Mouse (Mus musculus) midbrain, embryonic 15.5 days (tissue): ENCODE measurements around the gene Clp1. TPM values are rescaled to one million over a fixed set of nuclear protein-coding genes. Genes with fewer than 3 reads are reported as not detected.

Experiments used
- ATAC-seq: fragments of 200-750 bp; cut with Nextera tagmentation; replicated peaks from 2 replicates; pipeline ENCODE4 v1.8.0; 2017; ENCODE audit warnings: moderate TSS enrichment
- H3K27ac ChIP-seq: fragments of 300-500 bp; sonication (generic); 2 replicates; pipeline ENCODE4 v1.5.1; 2015; ENCODE audit warnings: mild to moderate bottlenecking, inconsistent platforms
- H3K27me3 ChIP-seq: fragments of 300-500 bp; sonication (generic); replicated peaks from 2 replicates; pipeline ENCODE4 v1.6.1; 2015; ENCODE audit warnings: inconsistent platforms
- H3K36me3 ChIP-seq: fragments of 300-500 bp; sonication (generic); replicated peaks from 2 replicates; pipeline ENCODE4 v1.6.1; 2015; ENCODE audit warnings: inconsistent platforms
- H3K4me1 ChIP-seq: fragments of 300-500 bp; sonication (generic); 2 replicates; pipeline ENCODE4 v1.6.1; 2015; ENCODE audit warnings: inconsistent platforms
- H3K4me2 ChIP-seq: fragments of 300-500 bp; sonication (generic); 2 replicates; pipeline ENCODE4 v1.6.1; 2015; ENCODE audit warnings: inconsistent platforms, mild to moderate bottlenecking, moderate library complexity
- H3K4me3 ChIP-seq: fragments of 300-500 bp; sonication (generic); 2 replicates; pipeline ENCODE4 v1.5.1; 2015; ENCODE audit warnings: mild to moderate bottlenecking, inconsistent platforms
- H3K9ac ChIP-seq: fragments of 300-500 bp; sonication (generic); 2 replicates; pipeline ENCODE4 v1.6.1; 2015; ENCODE audit warnings: mild to moderate bottlenecking, inconsistent platforms
- H3K9me3 ChIP-seq: fragments of 300-500 bp; sonication (generic); 2 replicates; pipeline ENCODE4 v1.6.1; 2016; ENCODE audit warnings: inconsistent platforms
- WGBS: fragments of 180-500 bp; shearing (Covaris S2); methylation state at CpG from one replicate; pipeline ENCODE4 v1.1.7; 2015; ENCODE audit warnings: mixed read lengths; 5-methylcytosine and 5-hydroxymethylcytosine counted together
- polyA plus RNA-seq: library from polyadenylated mRNA; unstranded; fragments of >200 nt; fragmentation: Nextera tagmentation; extraction: Ambion mirVana; gene quantifications from 2 replicates; pipeline ENCODE4 v1.2.1, GENCODE M21; 2015

Clp1 gene
- polyA plus RNA-seq, 1 experiment from 2014 or later, result 24.4 TPM

DNA sequence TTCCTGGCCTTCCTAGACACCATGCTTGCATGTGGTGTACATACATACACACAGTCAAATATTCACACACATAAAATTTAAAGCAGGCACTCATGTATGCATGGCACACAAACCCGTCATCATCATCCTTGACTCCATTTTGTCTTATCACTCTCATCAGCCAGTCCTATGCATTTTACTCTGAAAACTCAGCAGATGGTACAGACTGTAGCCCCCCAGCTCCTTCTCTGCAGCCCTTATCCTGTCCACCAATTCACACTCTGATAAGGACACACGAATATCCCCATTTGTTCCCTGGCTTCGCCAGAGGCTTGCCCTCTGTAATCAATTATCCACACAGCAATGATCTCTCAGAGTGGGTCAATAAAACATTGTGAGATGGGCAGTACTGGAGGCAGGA is 6.0 kb downstream of the Clp1 start:
- H3K36me3 ChIP-seq, result peaks cover 10% of the 10 kb centered on the region; the same call in 1 of the 2 replicates
- ATAC-seq, result no peak
- H3K9me3 ChIP-seq, result no peaks in the 10 kb centered on the region
- peaks cover 24% of the 10 kb centered on the region for H3K4me1 ChIP-seq
- no peaks in the 10 kb centered on the region for H3K27me3 ChIP-seq
- no peak overlapping the region for H3K4me3 ChIP-seq
- no peak overlapping the region for H3K9ac ChIP-seq
- WGBS, result 85% methylated on average over 3 of the region's 3 CpGs
- H3K4me2 ChIP-seq, result no peak overlapping the region
- no peak overlapping the region for H3K27ac ChIP-seq

DNA sequence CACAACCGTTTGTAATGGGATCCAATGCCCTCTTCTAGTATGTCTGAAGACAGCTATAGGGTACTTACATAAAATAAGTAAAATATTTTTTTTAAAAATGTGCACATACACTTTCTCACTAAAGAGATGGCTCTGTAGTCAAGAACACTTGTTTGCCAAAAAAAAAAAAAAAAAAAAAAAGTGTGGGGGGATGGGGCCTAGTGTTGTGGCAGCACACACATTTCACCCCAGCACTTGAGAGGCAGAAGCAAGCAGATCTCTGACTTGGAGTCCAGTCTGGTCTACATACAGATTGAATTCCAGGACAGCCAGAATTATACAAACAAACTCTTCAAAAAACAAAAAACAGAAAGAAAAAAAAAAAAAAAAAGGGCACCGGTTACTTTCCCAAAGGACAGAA is 6.4 kb downstream of the Clp1 start:
- ATAC-seq, result no peak
- no peaks in the 10 kb centered on the region for H3K9me3 ChIP-seq
- WGBS, result 96% methylated on average over 2 of the region's 2 CpGs

DNA sequence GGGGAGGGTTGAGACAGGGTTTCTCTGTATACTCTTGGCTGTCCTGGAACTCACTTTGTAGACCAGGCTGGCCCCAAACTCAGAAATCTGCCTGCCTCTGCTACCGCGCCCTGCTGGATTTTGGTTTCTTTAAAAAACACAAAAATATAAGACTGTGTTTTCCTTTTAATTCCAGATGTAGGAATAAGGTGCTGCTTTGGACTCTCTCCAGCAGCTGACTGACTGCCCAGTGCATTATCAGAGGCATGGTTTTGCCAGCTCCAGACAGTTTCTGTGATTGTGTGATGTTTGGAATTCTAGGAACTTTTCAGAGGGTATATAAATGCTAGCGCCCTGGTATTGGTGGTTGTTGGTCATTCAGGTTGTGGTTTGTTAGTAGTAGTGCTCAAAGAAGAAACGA is 9.8 kb downstream of the Clp1 start:
- no peak overlapping the region for H3K4me3 ChIP-seq
- H3K4me2 ChIP-seq, result no peak overlapping the region
- H3K9me3 ChIP-seq, result no peaks in the 10 kb centered on the region
- no peak overlapping the region for H3K9ac ChIP-seq
- no peak for ATAC-seq
- H3K27me3 ChIP-seq, result no peaks in the 10 kb centered on the region
- H3K27ac ChIP-seq, result no peak overlapping the region
- 91% methylated on average over 4 of the region's 4 CpGs for WGBS
- peaks cover 20% of the 10 kb centered on the region for H3K4me1 ChIP-seq
- H3K36me3 ChIP-seq, result no peaks in the 10 kb centered on the region

More for the DNA sequence above, 6.4 kb downstream of the Clp1 start:
- H3K4me3 ChIP-seq, result no peak overlapping the region
- peaks cover 10% of the 10 kb centered on the region; the same call in 1 of the 2 replicates for H3K36me3 ChIP-seq
- H3K27ac ChIP-seq, result no peak overlapping the region
- H3K27me3 ChIP-seq, result no peaks in the 10 kb centered on the region
- no peak overlapping the region for H3K9ac ChIP-seq
- no peak overlapping the region for H3K4me2 ChIP-seq
- peaks cover 21% of the 10 kb centered on the region for H3K4me1 ChIP-seq

DNA sequence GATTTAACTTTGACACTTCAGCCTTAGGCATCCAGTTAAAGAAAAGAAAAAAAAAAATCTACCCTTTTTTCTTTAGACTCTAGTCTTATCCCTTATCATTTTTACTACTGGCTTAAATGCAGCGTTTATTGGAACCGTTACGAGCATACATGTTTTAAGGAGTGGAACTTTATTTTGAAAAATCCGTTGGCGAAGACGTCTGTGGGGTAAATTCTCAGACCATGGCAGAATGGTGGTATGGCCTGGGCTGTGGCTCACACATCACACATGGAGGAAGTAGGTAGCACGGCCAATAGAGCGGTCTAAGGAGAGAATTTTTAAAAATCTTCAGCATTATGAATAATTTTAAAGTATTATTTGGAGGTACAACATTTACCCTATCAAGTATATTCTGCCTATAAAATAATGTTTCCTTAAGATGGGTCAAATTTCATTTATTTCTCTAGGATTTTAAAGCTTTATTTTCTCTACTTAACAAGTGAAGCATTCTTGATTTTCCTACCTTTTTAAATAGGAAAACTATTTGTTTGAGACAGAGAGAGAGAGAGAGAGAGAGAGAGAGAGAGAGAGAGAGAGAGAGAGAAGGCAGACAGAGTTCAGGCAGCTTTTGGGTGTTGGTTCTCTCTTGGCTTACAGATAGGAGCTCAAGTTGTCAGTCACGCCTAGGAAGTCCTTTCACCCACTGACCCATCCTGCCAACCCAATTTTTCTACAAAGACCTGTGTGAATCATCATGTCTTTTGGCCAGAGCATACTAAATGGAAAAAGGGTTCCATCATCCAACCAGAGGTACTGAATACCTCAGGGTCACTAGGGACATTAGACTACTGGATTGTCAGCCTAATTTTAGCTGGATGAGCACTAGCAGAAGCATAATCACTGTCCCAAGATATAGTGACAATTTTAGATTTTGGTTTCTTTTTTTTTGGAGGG is 10.5 kb downstream of the Clp1 start:
- H3K27ac ChIP-seq, result peak overlapping the region; percentile 96
- H3K9ac ChIP-seq, result peak overlapping the region; percentile 60
- peaks cover 23% of the 10 kb centered on the region for H3K4me1 ChIP-seq
- H3K9me3 ChIP-seq, result no peaks in the 10 kb centered on the region
- H3K27me3 ChIP-seq, result no peaks in the 10 kb centered on the region
- 32% methylated on average over 9 of the region's 9 CpGs for WGBS
- H3K4me2 ChIP-seq, result peak overlapping the region; percentile 90
- H3K36me3 ChIP-seq, result no peaks in the 10 kb centered on the region
- H3K4me3 ChIP-seq, result peak overlapping the region; percentile 88
- ATAC-seq, result no peak

DNA sequence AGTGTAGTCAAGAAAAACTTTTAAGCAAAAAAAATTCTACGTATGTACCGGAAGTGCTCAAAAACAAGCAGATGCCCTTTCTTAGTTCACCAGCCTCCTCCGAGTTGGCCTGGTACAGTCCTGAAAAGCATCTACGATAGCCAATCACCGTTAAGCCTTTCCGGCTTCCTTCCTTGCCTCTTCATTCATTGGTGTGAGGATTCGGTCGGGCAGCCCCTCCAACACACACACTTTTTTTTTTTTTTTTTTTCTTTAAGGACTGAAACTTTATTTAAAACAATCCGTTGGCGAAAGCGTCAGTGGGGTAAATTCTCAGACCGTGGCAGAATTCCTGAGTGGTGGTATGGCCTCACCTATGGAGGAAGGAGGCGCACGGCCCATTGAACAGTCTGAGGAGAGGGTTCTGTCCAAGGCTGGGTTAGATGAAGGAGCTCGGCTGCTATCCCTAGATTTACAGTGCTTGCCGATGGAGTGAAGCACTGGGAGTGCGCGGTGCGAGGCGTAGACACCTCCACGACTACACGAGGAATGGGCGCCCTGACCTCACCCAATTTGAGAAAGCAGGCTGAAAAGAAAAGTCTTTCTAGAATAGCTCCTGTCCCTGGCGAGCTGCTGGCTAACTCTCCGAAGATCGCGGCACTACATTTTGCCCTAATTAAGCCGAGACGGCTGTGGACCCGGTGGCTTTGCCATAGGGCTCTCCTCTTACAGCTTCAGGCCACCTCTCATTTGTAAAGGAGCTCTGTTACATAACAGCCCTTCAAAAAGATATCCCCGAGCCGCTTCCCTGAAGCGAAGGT is 11.4 kb downstream of the Clp1 start:
- H3K27ac ChIP-seq, result peak overlapping the region; percentile 96
- no peaks in the 10 kb centered on the region for H3K9me3 ChIP-seq
- H3K27me3 ChIP-seq, result no peaks in the 10 kb centered on the region
- peak overlapping the region; percentile 88 for H3K4me3 ChIP-seq
- peak; percentile 97 for ATAC-seq
- H3K4me1 ChIP-seq, result peaks cover 23% of the 10 kb centered on the region
- H3K4me2 ChIP-seq, result peak overlapping the region; percentile 90
- no peaks in the 10 kb centered on the region for H3K36me3 ChIP-seq
- peak overlapping the region; percentile 60 for H3K9ac ChIP-seq
- under 1% methylated on average over 33 of the region's 33 CpGs for WGBS

DNA sequence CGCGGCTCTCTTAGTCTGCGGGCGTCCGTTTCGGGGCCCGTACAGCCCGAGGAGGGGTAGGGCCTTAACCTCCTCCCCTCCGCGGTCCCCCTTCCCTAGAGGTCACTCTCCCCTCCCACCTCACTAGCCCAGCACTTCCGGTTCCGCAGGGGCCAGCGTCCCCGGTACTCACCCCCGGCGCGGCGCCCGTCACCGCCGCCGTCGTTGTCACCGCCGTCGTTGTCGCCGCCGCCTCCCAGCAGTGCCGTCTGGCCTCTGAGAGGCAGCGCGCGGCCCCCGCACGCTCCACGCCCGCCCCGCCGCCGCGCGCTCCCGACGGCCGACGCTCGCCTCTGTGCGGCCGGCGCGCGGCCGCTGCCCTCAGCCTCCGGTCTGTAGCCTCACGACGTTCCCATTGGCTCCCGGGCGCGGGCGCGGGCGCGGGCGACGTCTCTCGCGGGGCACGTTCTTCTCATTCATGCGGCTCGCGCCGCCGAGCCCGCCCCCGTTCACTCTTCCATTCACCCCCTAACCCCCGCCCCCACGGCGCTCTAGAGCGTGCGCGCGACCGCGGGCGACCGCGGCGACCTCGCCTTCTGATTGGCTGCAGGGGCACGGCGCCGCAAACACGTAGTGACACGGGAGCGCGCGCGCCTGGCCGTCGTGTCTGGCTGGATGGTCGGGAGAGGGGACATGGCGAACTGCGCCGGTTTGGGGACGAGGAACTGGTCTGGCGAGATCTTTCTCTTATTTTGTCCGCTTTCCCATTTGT is 12.2 kb downstream of the Clp1 start, which contains the start of gene Zdhhc5:
TSS of gene Zdhhc5 (minus strand) at position 370 of the 751 bp plus-strand sequence.
- H3K4me1 ChIP-seq, result peaks cover 23% of the 10 kb centered on the region
- H3K4me2 ChIP-seq, result peak within 1 kb of the TSS; percentile 90
- H3K27ac ChIP-seq, result peak within 1 kb of the TSS; percentile 96
- H3K36me3 ChIP-seq, result peaks cover 7% of the 10 kb centered on the region
- under 1% methylated on average over 92 of the region's 107 CpGs for WGBS
- no peaks in the 10 kb centered on the region for H3K27me3 ChIP-seq
- peak; percentile 97 for ATAC-seq
- peak within 1 kb of the TSS; percentile 88 for H3K4me3 ChIP-seq
- peak within 1 kb of the TSS; percentile 92 for H3K9ac ChIP-seq
- H3K9me3 ChIP-seq, result no peaks in the 10 kb centered on the region

DNA sequence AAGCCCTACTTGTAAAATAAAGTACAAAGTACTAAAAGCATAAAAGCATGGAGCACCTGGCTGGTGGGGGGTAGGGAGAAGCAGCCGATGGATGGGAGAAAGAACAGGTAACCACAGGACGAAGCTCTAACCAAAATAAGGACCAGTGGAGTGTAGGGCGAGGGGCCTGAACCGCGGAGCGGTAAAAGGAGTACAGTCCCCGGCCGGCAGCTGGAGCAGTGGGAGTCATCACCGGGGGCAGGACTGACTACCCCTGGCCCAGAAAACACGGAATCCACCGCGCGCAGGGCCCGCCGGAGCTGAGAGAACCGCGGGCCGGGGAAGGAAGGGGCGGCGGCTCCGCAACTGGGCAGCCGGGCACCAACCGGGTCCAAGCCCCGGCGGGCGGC is 12.7 kb downstream of the Clp1 start:
- H3K4me3 ChIP-seq, result peak overlapping the region; percentile 88
- no peaks in the 10 kb centered on the region for H3K9me3 ChIP-seq
- peak overlapping the region; percentile 59 for H3K4me2 ChIP-seq
- H3K4me1 ChIP-seq, result peaks cover 27% of the 10 kb centered on the region
- 0% methylated on average over 26 of the region's 26 CpGs for WGBS
- peaks cover 9% of the 10 kb centered on the region for H3K36me3 ChIP-seq
- H3K27ac ChIP-seq, result peak overlapping the region; percentile 96
- H3K27me3 ChIP-seq, result no peaks in the 10 kb centered on the region
- ATAC-seq, result peak; percentile 24; the same call in 1 of the 2 replicates
- peak overlapping the region; percentile 92 for H3K9ac ChIP-seq

DNA sequence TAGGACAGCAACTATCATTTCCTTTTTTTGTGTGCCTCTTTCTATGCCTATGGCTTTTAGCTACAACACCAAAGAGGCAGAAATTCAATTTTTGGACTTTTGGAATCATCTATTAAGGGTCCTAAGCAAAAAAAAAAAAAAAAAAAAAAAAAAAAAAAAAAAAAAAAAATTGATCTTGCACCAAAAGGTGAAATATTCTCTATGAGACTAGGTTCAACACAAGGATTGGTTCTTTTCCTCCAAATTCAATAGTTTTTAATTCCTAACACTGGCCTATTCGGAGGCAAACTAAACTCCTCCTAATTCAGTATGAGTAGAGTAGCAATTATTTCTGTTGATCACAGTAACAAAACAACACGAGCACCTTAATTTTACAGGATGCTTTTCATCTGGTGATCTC is 15.3 kb downstream of the Clp1 start:
- Histone ChIP-seq H3K36me3 (peaks cover 16% of the 10 kb centered on the region), H3K9me3 (no peaks in the 10 kb centered on the region), H3K27me3 (no peaks in the 10 kb centered on the region), H3K9ac (no peak overlapping the region), H3K4me3 (no peak overlapping the region), H3K4me1 (peaks cover 42% of the 10 kb centered on the region), H3K4me2 (no peak overlapping the region), H3K27ac (no peak overlapping the region)
- no peak for ATAC-seq
- WGBS, result 90% methylated on average over 2 of the region's 2 CpGs

DNA sequence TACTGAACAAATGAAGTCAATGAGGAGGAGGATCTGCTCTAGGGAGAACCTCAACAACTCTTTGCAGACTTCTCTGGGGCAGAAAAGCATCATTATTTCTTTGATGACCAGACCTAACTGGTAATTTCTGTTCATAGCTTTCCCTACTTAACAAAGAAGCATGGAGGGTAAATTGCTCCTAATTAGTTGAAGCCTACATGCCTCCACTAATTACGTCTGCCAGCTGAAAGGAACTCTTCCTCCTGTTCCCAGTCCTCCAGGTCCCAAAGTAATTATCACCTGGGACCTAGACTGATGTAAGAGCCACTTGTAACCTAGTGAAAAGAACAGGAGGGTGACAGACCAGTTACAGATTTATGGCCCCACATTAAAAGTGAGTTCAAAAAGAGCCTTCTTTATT is 19.6 kb downstream of the Clp1 start:
- Histone ChIP-seq H3K27ac (no peak overlapping the region), H3K36me3 (peaks cover 16% of the 10 kb centered on the region), H3K4me1 (peaks cover 24% of the 10 kb centered on the region), H3K27me3 (no peaks in the 10 kb centered on the region), H3K4me2 (no peak overlapping the region), H3K9ac (no peak overlapping the region), H3K4me3 (no peak overlapping the region), H3K9me3 (no peaks in the 10 kb centered on the region)
- 71% methylated on average over 1 of the region's 1 CpGs for WGBS
- ATAC-seq, result no peak

DNA sequence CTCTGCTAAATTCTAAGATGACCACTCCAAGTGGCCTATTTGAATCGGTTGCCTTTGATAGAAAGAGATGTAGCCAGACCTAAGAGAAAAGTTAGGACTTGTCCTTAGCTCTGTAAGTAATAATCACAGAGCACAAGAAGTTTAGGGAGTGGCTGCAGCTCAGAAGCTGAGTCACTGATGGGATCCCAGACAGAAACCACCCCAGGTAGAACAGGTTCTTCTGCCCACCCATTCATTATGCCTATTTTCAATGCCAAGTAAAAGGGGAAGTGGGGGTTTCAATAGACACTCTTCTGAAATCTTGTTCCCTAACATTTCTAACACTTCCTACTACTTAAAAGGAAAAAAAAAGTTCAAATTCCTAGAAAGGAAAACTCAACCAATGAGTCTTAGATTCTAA is 21.9 kb downstream of the Clp1 start:
- Histone ChIP-seq H3K27me3 (no peaks in the 10 kb centered on the region), H3K36me3 (peaks cover 13% of the 10 kb centered on the region), H3K4me2 (no peak overlapping the region), H3K27ac (no peak overlapping the region), H3K4me1 (peaks cover 19% of the 10 kb centered on the region), H3K4me3 (no peak overlapping the region), H3K9ac (no peak overlapping the region), H3K9me3 (no peaks in the 10 kb centered on the region)
- 91% methylated on average over 1 of the region's 1 CpGs for WGBS
- no peak for ATAC-seq

DNA sequence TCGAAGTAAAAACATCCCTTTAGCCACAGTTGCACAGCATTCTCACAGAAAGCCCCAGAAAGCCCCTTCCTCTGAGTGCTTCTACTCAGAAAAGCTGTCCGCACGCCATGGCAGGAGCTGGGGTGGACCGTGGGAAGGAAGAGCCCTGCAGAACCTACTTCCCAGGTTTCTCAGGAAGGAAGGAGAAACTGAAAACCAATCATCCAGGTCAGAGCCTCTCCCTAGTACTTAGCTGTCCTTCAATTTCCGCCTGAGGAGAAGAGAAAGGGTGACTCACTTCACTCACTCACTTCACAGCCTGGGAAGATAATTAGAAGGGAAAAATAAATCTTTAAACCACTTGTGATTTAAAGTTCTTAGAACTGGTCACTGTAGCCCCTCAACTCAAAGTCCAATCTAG is 22.8 kb downstream of the Clp1 start:
- no peaks in the 10 kb centered on the region for H3K9me3 ChIP-seq
- ATAC-seq, result no peak
- H3K36me3 ChIP-seq, result peaks cover 7% of the 10 kb centered on the region; the same call in 1 of the 2 replicates
- no peaks in the 10 kb centered on the region for H3K27me3 ChIP-seq
- H3K9ac ChIP-seq, result no peak overlapping the region
- 77% methylated on average over 5 of the region's 5 CpGs for WGBS
- H3K27ac ChIP-seq, result no peak overlapping the region
- peaks cover 15% of the 10 kb centered on the region for H3K4me1 ChIP-seq
- H3K4me2 ChIP-seq, result no peak overlapping the region
- H3K4me3 ChIP-seq, result no peak overlapping the region

DNA sequence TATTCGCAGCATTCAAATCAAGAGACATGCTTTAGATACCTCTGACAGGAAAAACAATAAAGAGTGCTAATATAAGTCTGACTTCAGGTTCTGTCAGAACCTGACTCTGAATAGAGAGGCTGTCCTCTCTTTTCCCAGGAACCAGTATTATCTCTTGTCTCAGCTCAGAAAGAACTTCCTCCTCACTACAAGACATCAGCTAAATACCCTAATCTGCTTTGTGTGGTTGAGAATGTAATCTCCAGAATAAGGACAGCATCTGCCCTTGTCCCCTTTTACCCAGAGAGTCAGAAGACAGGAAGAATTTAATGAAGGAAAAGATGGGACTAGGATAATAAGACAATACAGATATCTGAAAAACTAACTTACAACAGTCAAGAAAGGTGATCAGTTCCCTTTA is 23.7 kb downstream of the Clp1 start:
- ATAC-seq, result no peak
- H3K36me3 ChIP-seq, result peaks cover 3% of the 10 kb centered on the region; the same call in 1 of the 2 replicates
- H3K4me2 ChIP-seq, result no peak overlapping the region
- no peak overlapping the region for H3K27ac ChIP-seq
- peaks cover 7% of the 10 kb centered on the region; the same call in 1 of the 2 replicates for H3K4me1 ChIP-seq
- no peak overlapping the region for H3K4me3 ChIP-seq
- no peaks in the 10 kb centered on the region for H3K9me3 ChIP-seq
- 98% methylated on average over 1 of the region's 1 CpGs for WGBS
- no peaks in the 10 kb centered on the region for H3K27me3 ChIP-seq
- no peak overlapping the region for H3K9ac ChIP-seq
